In genomic region chr3:97104696-97105430, GRCm38 (mm10) we compare ENCODE assay signal across 23 mouse cellular contexts. TPM values are rescaled to one million over a fixed set of nuclear protein-coding genes. Genes with fewer than 3 reads are reported as not detected.
DNase-seq lines count a peak whose midpoint lies in the region; ATAC-seq and TF ChIP-seq lines count a peak whose summit lies in the region.
"Had no signal": no experiment of that assay in that cellular context is flagged by ENCODE, and none has a peak within 500 bp of the region (broad histone marks: within the 10 kb centered on the region; RNA-seq: fewer than 3 reads in every experiment).

No protein-coding gene starts in this region.

- POLR2A ChIA-PET in Patski (lab: Charles Lee): no interaction called here

- in situ Hi-C loops in Patski (cut with MboI; ENCODE audit: low pct_unique_long_range_greater_than_20kb): loop anchor here (25.0 kb wide), 1 partner anchor 768 kb away; no protein-coding TSS in a partner anchor

- H3K27ac ChIP-seq in kidney, adult 2 months (ENCODE audit: insufficient read depth, low read depth, low read length): peak overlapping the region; percentile 99
- peak overlapping the region; percentile 32 for H3K27ac ChIP-seq in kidney, embryonic 16.5 days (ENCODE audit: low read length)
- H3K27ac ChIP-seq: forebrain, embryonic 13.5 days; hindbrain, embryonic 13.5 days; liver, embryonic 15.5 days; midbrain, embryonic 10.5 days had no signal

- DNase-seq in Patski (ENCODE audit: low read depth, low spot score): peak; percentile 17
- peak; percentile 94 for DNase-seq in kidney, adult 2 months
- DNase-seq in kidney, postnatal 36 days: peak; percentile 83 to 91
- DNase-seq in liver: no peak
- DNase-seq in spleen, postnatal 36 days (ENCODE audit: low spot score in 2 of 2): no peak
- DNase-seq in right cerebral cortex, postnatal 36 days (ENCODE audit: low spot score in 2 of 2): no peak
- DNase-seq: adrenal gland, postnatal 36 days; cerebellum, adult 18-20 months; cerebellum, postnatal 25 days; gastrocnemius, postnatal 25 days; heart, adult 18-20 months; heart, postnatal 4 days; lung, embryonic 14.5 days; lung, postnatal 14 days; right cerebral cortex, postnatal 4 days had no signal

- H3K9me3 ChIP-seq in kidney, embryonic 16.5 days (ENCODE audit: low read length): peaks cover 16% of the 10 kb centered on the region
- H3K9me3 ChIP-seq: hindbrain, embryonic 13.5 days; liver, embryonic 15.5 days had no signal

- H3K4me1 ChIP-seq in kidney, adult 2 months (ENCODE audit: control insufficient read depth, insufficient read depth, low read length): peaks cover 17% of the 10 kb centered on the region; the same call in 1 of the 2 replicates
- peaks cover 5% of the 10 kb centered on the region for H3K4me1 ChIP-seq in kidney, embryonic 16.5 days (ENCODE audit: insufficient read depth, low read length)
- H3K4me1 ChIP-seq: liver, embryonic 15.5 days had no signal

- CTCF ChIA-PET in Patski (lab: Charles Lee): interaction anchor here (1.6 kb wide), 1 partner anchor 36 kb away, joined by 3 read pairs; no protein-coding TSS in a partner anchor

- no peak for TF ChIP-seq POLR2A in kidney, adult 2 months (IDR thresholded peaks at IDR 0.05; ENCODE audit: low read depth, low read length)

- H3K36me3 ChIP-seq in kidney, adult 2 months (ENCODE audit: control insufficient read depth, insufficient read depth, low read length): no peaks in the 10 kb centered on the region
- H3K36me3 ChIP-seq in kidney, embryonic 16.5 days (ENCODE audit: insufficient read depth, low read length): no peaks in the 10 kb centered on the region
- H3K36me3 ChIP-seq: hindbrain, embryonic 13.5 days; liver, embryonic 15.5 days; midbrain, embryonic 10.5 days had no signal

- H3K9ac ChIP-seq in kidney, embryonic 16.5 days (replicated peaks; ENCODE audit: low read length): no peak overlapping the region
- H3K9ac ChIP-seq: forebrain, embryonic 13.5 days; hindbrain, embryonic 13.5 days; liver, embryonic 15.5 days; lung, embryonic 14.5 days had no signal

- WGBS in kidney, adult 2 months: 17% methylated on average over 1 of the region's 1 CpGs
- 12% methylated on average over 1 of the region's 1 CpGs for WGBS in kidney, embryonic 16.5 days

- H3K4me2 ChIP-seq in kidney, embryonic 16.5 days (replicated peaks; ENCODE audit: low read depth, low read length): no peak overlapping the region
- H3K4me2 ChIP-seq: forebrain, embryonic 13.5 days; heart, embryonic 11.5 days; hindbrain, embryonic 13.5 days; liver, embryonic 15.5 days; lung, embryonic 14.5 days had no signal

- no peak for TF ChIP-seq CTCF in Patski (IDR thresholded peaks at IDR 0.05)
- TF ChIP-seq CTCF in kidney, adult 2 months (conservative IDR thresholded peaks at IDR 0.05; ENCODE audit: insufficient read depth, insufficient read length, low read depth, low read length): no peak

- H3K4me3 ChIP-seq in kidney, adult 2 months (ENCODE audit: insufficient read depth, low read depth, low read length): no peak overlapping the region
- H3K4me3 ChIP-seq in kidney, embryonic 16.5 days (ENCODE audit: low read length): no peak overlapping the region
- H3K4me3 ChIP-seq: forebrain, embryonic 13.5 days; hindbrain, embryonic 13.5 days; liver, embryonic 15.5 days; midbrain, embryonic 10.5 days had no signal

- H3K27me3 ChIP-seq in Patski: no peaks in the 10 kb centered on the region
- no peaks in the 10 kb centered on the region for H3K27me3 ChIP-seq in kidney, adult 2 months (replicated peaks; ENCODE audit: control insufficient read depth, insufficient read depth, low read length)
- no peaks in the 10 kb centered on the region for H3K27me3 ChIP-seq in kidney, embryonic 16.5 days (ENCODE audit: insufficient read depth, low read length)
- H3K27me3 ChIP-seq: forebrain, embryonic 13.5 days; hindbrain, embryonic 13.5 days; liver, embryonic 15.5 days had no signal

- ATAC-seq in Patski: no peak
- 0 out of 2 replicates have a peak, but pooled peaks have one; percentile 61 for ATAC-seq in kidney, embryonic 16.5 days (ENCODE audit: low FRiP score, low TSS enrichment)
- ATAC-seq: forebrain, embryonic 13.5 days; intestine, postnatal 0 days; midbrain, embryonic 16.5 days had no signal

RNA-seq across cellular contexts. Expression of gene Acp6, which starts 53.7 kb away (rescaled TPM):
- polyA plus RNA-seq in Patski (2021): 93.2 TPM
- polyA plus RNA-seq in kidney, adult 2 months (2012; rRNA removed): 67.8 and 74.2 TPM in 2 replicates
- 59.8 and 60.3 TPM in 2 replicates for polyA plus RNA-seq in kidney, embryonic 16.5 days (2015; fragmentation: Nextera tagmentation; extraction: Ambion mirVana)

Comparison
In these comparisons a context has a peak if more than half of its experiments do, and no peak if none do; other contexts are left out.
1. DNase-seq: peak in Patski (single experiment), kidney, adult 2 months (single experiment) and kidney, postnatal 36 days (2 of 2); none in liver (single experiment), spleen, postnatal 36 days (0 of 2) and right cerebral cortex, postnatal 36 days (0 of 2).